Mouse (Mus musculus): Measurements from ENCODE around the gene Lipo4. TPM values are rescaled to one million over a fixed set of nuclear protein-coding genes. Genes with fewer than 3 reads are reported as not detected.
"Not testable (repeated sequence)": the region's sequence is repeated elsewhere in the genome, so short reads cannot be mapped to it uniquely, and the experiment has no call there.

Gene Lipo4
- under 1 TPM; 0.13 to 0.16 TPM for total RNA-seq (2021)
- long read RNA-seq, experiment 1 = 0 reads
- long read RNA-seq, experiment 2 = 0 reads

GRCm38 (mm10) chr19:33517680-33518079 lies at the start of gene Lipo4:
TSS of gene Lipo4 (minus strand) at chr19:33517780.
- intact Hi-C loops (cut with DNase I; ENCODE audit: low total_unique reads) = no loop called here
- no peak for DNase-seq

DNA sequence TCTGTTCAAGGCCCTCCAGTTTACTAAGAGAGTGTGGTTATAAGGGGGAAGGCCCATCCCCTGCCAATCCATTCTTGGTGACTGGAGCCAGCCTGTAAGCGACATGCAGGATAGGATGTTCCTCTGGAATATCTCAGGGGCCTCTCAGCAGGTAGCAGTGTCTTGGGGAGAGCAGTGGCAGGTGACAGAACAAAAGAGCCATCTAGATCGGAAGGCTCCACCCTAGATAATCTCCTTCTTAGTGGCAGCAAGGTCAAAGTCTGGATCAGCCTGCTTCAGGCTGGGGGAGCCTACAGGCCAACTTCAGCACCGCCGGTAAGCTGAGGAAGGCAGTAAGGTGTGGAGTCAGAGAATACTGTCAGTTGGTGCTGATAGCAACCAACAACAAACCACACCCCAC lies 61.2 kb downstream of the Lipo4 start:
- intact Hi-C loops (cut with DNase I; ENCODE audit: low total_unique reads); DNase-seq: not testable (repeated sequence)

DNA sequence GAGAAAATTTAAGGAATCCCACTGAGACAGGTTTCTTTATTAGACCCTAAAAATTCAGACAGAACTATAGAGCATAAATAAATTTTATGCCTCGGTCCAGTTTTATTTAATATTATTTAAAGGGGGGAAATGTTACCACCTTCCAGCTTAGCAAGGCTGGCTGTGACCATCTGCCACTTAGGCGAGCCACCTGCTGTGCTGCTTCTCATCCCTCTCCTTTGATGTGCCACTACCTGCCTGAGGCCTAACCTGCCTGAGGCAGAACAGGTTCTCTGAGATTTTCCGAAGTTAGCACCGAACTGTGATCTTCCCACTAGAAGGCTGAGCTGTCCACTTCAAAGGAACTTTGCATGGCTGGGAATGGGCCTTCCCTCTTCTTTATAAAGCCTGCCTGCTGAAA lies 63.9 kb downstream of the Lipo4 start:
- intact Hi-C loops (cut with DNase I; ENCODE audit: low total_unique reads) = no loop called here
- DNase-seq = no peak

Other genes with a start within 250 kb of the Lipo4 start
- 1 to 10 TPM; 5.3 to 5.8 TPM for gene Rnls, start 125.5 kb downstream of the Lipo4 start, total RNA-seq (2021)
- gene Gm8978, start 107.5 kb upstream of the Lipo4 start, total RNA-seq (2021) = not detected
- under 1 TPM in 1 of 2 experiments, not detected in 1; 0.11 TPM for gene Lipo2, start 233.6 kb upstream of the Lipo4 start, total RNA-seq (2021)
- 1 to 10 TPM; 3.6 to 3.8 TPM for gene Lipo3, start 244.2 kb upstream of the Lipo4 start, total RNA-seq (2021)